Mouse (Mus musculus) spleen, postnatal 36 days (tissue): ENCODE data around the gene Svs4.
"Not testable (repeated sequence)": the region's sequence is repeated elsewhere in the genome, so short reads cannot be mapped to it uniquely, and the experiment has no call there.

Experiments used
- DNase-seq, 2 experiments: peaks; one replicate each; pipeline ENCODE4 v3.0.0; 2022; ENCODE audit warnings: low spot score in 2 of 2, mixed read lengths in 1 of 2

The Svs4 gene

DNA sequence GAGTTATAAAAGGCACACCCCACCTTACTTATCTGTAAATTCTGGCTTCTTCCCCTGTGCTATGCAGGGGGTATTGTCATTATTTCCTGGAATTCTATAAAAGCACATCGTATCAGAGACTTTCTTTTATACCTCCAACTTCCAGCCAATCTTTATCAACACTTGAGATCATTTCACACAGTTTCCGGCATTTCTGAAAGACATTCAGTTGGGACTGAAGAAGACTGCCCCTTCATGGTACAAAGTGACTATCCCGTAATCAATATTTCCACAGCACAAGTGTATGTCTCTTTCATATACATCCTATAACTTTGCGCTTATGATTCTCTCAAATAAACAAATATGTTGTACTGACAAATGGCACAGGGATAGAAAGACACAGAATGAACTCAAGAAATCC, at the start of gene Svs4:
Gene Svs4, minus strand, starts transcription at position 101 of the 400 bp plus-strand sequence.
- DNase-seq, result no peak

DNA sequence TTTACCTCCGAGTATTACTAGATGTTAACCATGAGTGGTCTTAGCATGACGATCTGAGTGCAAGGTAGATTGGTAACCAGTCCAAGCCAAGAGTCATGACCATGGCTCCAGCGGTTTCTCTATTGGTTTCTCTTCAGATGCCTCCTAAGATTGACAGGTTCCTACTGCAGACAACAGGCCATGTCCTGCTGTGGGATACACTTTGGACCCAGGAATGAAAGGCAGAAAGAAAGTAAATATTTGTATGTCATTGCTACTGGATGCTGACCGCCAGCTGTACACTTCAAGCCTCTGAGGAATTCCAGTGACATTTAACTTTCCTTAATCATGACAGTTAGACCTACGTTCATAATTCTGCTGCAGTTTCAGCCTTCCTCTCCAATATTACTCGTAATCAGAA, 42.7 kb upstream of the Svs4 start:
- DNase-seq, result no peak

DNA sequence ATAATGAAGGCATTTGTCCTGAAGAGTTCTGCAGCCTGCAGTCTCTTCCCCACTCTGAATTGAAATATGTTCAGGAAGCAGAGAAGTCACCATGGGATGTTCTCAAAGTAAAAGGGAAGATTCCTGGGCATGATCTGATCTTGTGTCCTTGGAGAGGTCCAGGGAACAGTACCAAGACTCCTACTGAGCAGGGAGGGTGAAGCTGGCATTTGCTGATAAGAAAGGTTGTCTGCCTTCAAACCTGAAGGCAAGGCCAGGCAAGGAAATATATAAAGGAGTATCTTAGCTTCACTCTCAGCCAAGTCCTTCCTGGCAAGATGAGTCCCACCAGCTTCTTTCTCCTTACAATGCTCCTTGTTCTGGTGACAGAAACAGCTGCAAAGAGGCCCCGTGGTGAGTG, 38.2 kb upstream of the Svs4 start, which contains the start of gene Svs6:
Gene Svs6, plus strand, starts transcription at position 301 of the 400 bp plus-strand sequence.
- DNase-seq, result not testable (repeated sequence)

DNA sequence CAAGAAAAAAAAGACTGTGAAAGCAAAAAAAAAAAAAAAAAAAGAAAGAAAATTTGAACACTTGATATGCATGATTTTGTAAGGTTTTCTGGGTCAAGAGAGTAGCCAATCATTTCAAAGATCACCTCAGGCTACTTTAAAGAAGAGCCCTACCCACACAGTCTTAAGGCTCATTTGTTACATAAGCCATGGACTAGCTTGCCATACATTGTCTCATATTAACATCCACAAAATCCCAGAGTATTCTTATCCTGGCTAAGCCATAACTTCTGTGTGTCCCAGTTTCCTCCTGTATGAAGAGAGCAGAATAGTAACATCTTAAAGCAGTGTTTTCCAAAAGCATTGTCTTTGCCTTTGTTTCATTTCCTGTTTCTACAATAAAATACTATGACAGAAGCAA, 37.2 kb upstream of the Svs4 start:
- DNase-seq, result not testable (repeated sequence)

DNA sequence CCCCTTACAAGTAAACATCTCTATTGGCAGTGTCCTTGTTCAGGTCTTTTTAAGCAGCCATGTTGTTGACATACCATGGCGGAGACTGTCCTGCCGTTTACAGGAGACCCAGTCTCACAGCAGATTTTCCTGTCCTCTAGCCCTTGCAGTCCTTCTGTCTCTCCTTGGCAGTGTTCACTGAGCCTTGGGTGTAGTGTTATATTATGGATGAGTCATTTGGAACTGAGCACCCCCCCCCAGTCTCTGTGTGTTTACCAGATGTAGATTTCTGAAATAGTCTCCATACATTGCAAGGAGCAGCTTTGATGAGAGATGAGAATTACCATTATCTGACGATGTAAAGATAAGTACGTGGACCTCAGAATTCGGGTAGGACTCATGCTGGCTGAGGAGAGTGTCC, 34.3 kb upstream of the Svs4 start:
- no peak for DNase-seq

DNA sequence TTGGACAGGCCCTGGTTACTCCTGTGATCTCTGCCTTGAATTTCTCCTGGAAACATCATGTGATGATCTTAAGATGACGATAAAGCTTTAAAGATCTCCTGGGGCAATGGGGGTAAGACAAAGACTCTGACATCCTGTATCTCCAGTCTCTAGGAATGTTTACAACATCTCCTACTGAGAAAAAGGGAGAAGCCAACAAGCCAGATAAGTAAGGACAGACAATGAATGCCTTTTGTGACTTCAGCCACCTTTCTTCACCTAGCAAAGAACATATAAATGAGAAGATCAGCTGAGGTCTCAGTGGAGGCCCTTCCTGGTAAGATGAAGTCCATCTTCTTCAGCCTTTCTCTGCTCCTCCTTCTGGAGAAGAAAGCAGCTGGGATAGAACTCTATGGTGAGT, 10.7 kb upstream of the Svs4 start, which contains the start of gene Svs3a:
Gene Svs3a, plus strand, starts transcription at position 301 of the 400 bp plus-strand sequence.
- not testable (repeated sequence) for DNase-seq

DNA sequence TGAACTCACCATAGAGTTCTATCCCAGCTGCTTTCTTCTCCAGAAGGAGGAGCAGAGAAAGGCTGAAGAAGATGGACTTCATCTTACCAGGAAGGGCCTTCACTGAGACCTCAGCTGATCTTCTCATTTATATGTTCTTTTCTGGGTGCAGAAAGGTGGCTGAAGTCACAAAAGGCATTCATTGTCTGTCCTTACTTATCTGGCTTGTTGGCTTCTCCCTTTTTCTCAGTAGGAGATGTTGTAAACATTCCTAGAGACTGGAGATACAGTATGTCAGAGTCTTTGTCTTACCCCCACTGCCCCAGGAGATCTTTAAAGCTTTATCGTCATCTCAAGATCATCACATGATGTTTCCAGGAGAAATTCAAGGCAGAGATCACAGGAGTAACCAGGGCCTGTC, 21.7 kb downstream of the Svs4 start, which contains the start of gene Svs3b:
Gene Svs3b, minus strand, starts transcription at position 101 of the 400 bp plus-strand sequence.
- DNase-seq, result not testable (repeated sequence)

DNA sequence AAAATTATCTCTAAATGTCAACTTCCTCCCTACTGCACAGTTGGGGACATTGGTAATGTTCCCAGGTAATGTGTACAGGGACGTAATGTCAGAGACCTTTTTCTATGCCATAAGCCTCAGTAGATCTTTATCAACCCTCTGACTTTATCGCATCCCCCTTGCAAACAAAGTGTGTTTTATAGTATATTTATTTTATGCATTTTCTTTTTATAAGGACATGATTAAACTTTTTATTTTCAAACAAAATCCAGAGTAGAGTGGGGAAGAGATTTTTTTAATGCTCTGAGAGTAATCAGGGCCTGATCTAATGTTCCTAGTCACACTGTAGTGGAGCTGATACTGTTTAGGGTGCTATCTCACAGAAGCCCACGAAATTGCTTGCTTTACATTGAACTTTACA, 39.9 kb downstream of the Svs4 start, which contains the start of gene Svs2:
Gene Svs2, minus strand, starts transcription at position 101 of the 400 bp plus-strand sequence.
- no peak for DNase-seq

DNA sequence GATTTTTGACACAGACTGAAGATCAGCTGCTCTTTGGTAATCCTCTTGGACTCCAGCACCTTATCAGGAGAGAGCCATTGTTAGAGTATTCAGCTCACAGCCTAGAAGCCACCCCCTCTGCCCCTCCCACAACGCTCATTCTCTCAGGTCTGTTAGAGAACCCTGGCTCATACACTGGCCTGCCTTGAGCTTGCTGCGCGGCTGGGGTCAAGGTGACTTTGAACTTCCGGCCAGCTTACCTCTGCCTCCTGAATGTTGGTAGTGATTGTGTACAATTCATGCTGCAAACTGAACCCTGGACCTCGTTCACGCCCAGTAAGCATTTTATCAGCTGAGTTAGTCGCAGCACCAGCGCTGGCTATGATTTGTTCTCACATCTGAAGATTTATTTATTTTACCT, 45.6 kb downstream of the Svs4 start:
- no peak for DNase-seq

DNA sequence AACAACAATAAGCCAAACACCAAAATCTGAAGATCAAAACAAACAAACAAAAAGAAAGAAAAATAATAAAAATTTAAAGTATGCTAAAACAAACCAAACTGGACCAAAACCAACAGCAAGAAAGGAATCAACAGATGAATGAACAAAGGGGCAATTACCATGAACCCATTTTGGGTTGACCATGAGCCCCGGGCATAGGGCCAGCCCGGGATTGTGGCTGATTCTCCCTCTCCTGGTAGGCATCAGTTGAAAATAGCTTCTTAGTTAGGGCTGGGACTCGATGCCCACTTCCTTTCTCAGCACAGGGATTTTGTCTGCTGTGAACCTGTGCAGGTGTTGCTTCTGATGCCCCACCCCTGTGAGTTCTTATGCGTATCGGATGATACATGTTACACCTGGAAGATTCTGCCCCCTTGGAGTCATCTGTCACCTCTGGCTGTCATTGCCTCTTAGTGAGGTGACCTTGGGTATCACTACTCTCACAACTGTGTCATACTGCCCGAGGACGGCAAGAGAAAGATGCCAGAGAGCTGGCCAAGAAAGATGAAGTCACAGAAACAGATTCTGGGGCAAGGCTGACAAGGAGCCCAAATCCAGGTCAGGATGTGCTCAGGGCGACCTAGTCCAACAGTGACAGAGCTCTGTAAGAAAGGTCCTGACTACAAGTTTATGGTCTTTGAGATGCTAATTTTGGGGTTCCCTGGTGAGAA, 49.7 kb downstream of the Svs4 start:
- no peak for DNase-seq
